Mouse (Mus musculus): ENCODE results near the gene Treml2. TPM values are rescaled to one million over a fixed set of nuclear protein-coding genes. Genes with fewer than 3 reads are reported as not detected.
A peak's percentile ranks its signal among the peaks of the same experiment; 100 is the strongest.

Treml2 gene
- 0.37 and 0.52 TPM in 2 replicates for polyA plus RNA-seq (2015; fragmentation: Nextera tagmentation; extraction: Ambion mirVana)

- WGBS: 27% methylated on average over 3 of the region's 4 CpGs
- Histone ChIP-seq H3K36me3 (no peaks in the 10 kb centered on the region), H3K4me2 (peak within 1 kb of the TSS; percentile 51), H3K9me3 (no peaks in the 10 kb centered on the region), H3K9ac (0 out of 2 replicates have a peak within 1 kb of the TSS, but pooled peaks have one; percentile 8), H3K4me1 (no peaks in the 10 kb centered on the region; the same call in 1 of the 2 replicates), H3K27me3 (replicated peaks) (no peaks in the 10 kb centered on the region), H3K27ac (replicated peaks) (peak within 1 kb of the TSS; percentile 32; the same call in 1 of the 2 replicates), H3K4me3 (peak within 1 kb of the TSS; percentile 33)
- ATAC-seq (ENCODE audit: extremely low read depth, insufficient number of reproducible peaks, low FRiP score, low TSS enrichment): peak; percentile 77
Measured at GRCm38 (mm10) chr17:48299203-48299602, at the start of gene Treml2. TSS of gene Treml2 (plus strand) at chr17:48299498.

GRCm38 (mm10) chr17:48249501-48249900 lies 49.8 kb upstream of the Treml2 start:
- no peak overlapping the region for H3K27ac ChIP-seq (replicated peaks)
- WGBS: 72% methylated on average over 11 of the region's 11 CpGs
- H3K4me3 ChIP-seq: no peak overlapping the region
- no peak overlapping the region for H3K4me2 ChIP-seq
- H3K27me3 ChIP-seq (replicated peaks): no peaks in the 10 kb centered on the region
- no peaks in the 10 kb centered on the region for H3K4me1 ChIP-seq
- no peaks in the 10 kb centered on the region for H3K36me3 ChIP-seq
- H3K9ac ChIP-seq: no peak overlapping the region
- ATAC-seq (ENCODE audit: extremely low read depth, insufficient number of reproducible peaks, low FRiP score, low TSS enrichment): no peak
- H3K9me3 ChIP-seq: no peaks in the 10 kb centered on the region

GRCm38 (mm10) chr17:48250631-48251030 lies 48.7 kb upstream of the Treml2 start:
- H3K4me3 ChIP-seq: no peak overlapping the region
- no peak overlapping the region for H3K9ac ChIP-seq
- H3K9me3 ChIP-seq: no peaks in the 10 kb centered on the region
- no peak overlapping the region for H3K27ac ChIP-seq (replicated peaks)
- H3K36me3 ChIP-seq: no peaks in the 10 kb centered on the region
- no peak overlapping the region for H3K4me2 ChIP-seq
- ATAC-seq (ENCODE audit: extremely low read depth, insufficient number of reproducible peaks, low FRiP score, low TSS enrichment): no peak
- no peaks in the 10 kb centered on the region for H3K27me3 ChIP-seq (replicated peaks)
- no peaks in the 10 kb centered on the region for H3K4me1 ChIP-seq
- WGBS: 88% methylated on average over 7 of the region's 7 CpGs

- Histone ChIP-seq H3K4me3 (no peak overlapping the region), H3K27ac (replicated peaks) (no peak overlapping the region), H3K4me1 (no peaks in the 10 kb centered on the region), H3K36me3 (no peaks in the 10 kb centered on the region), H3K27me3 (replicated peaks) (no peaks in the 10 kb centered on the region), H3K9ac (no peak overlapping the region), H3K9me3 (peaks cover 9% of the 10 kb centered on the region; the same call in 1 of the 2 replicates), H3K4me2 (no peak overlapping the region)
- no peak for ATAC-seq (ENCODE audit: extremely low read depth, insufficient number of reproducible peaks, low FRiP score, low TSS enrichment)
Measured at GRCm38 (mm10) chr17:48256575-48256974, 42.7 kb upstream of the Treml2 start.

- 80% methylated on average over 2 of the region's 2 CpGs for WGBS
- H3K27ac ChIP-seq (replicated peaks): no peak overlapping the region
- H3K4me2 ChIP-seq: no peak overlapping the region
- no peak overlapping the region for H3K9ac ChIP-seq
- peaks cover 9% of the 10 kb centered on the region; the same call in 1 of the 2 replicates for H3K9me3 ChIP-seq
- H3K27me3 ChIP-seq (replicated peaks): no peaks in the 10 kb centered on the region
- ATAC-seq (ENCODE audit: extremely low read depth, insufficient number of reproducible peaks, low FRiP score, low TSS enrichment): no peak
- no peaks in the 10 kb centered on the region for H3K4me1 ChIP-seq
- H3K36me3 ChIP-seq: no peaks in the 10 kb centered on the region
- no peak overlapping the region for H3K4me3 ChIP-seq
Measured at GRCm38 (mm10) chr17:48261868-48262267, 37.4 kb upstream of the Treml2 start.

GRCm38 (mm10) chr17:48263741-48264362 lies 35.4 kb upstream of the Treml2 start, which contains the start of gene Treml4:
TSS of gene Treml4 (plus strand) at chr17:48264295.
- H3K27ac ChIP-seq (replicated peaks): no peak within 1 kb of the TSS
- no peak within 1 kb of the TSS for H3K9ac ChIP-seq
- no peaks in the 10 kb centered on the region for H3K36me3 ChIP-seq
- peaks cover 9% of the 10 kb centered on the region; the same call in 1 of the 2 replicates for H3K9me3 ChIP-seq
- H3K27me3 ChIP-seq (replicated peaks): no peaks in the 10 kb centered on the region
- 88% methylated on average over 3 of the region's 3 CpGs for WGBS
- peak within 1 kb of the TSS; percentile 13; the same call in 1 of the 2 replicates for H3K4me2 ChIP-seq
- no peaks in the 10 kb centered on the region for H3K4me1 ChIP-seq
- ATAC-seq (ENCODE audit: extremely low read depth, insufficient number of reproducible peaks, low FRiP score, low TSS enrichment): no peak
- H3K4me3 ChIP-seq: no peak within 1 kb of the TSS

GRCm38 (mm10) chr17:48264662-48265061 lies 34.6 kb upstream of the Treml2 start:
- Histone ChIP-seq H3K4me2 (peak overlapping the region; percentile 13; the same call in 1 of the 2 replicates), H3K9me3 (0 out of 2 replicates have a peak, but pooled peaks cover under 1% of the 10 kb centered on the region), H3K27ac (replicated peaks) (no peak overlapping the region), H3K36me3 (no peaks in the 10 kb centered on the region), H3K9ac (no peak overlapping the region), H3K27me3 (replicated peaks) (no peaks in the 10 kb centered on the region), H3K4me3 (no peak overlapping the region), H3K4me1 (no peaks in the 10 kb centered on the region)
- WGBS: 79% methylated on average over 7 of the region's 7 CpGs
- peak; percentile 55 for ATAC-seq (ENCODE audit: extremely low read depth, insufficient number of reproducible peaks, low FRiP score, low TSS enrichment)

- no peaks in the 10 kb centered on the region for H3K4me1 ChIP-seq
- H3K4me2 ChIP-seq: no peak overlapping the region
- H3K27me3 ChIP-seq (replicated peaks): no peaks in the 10 kb centered on the region
- no peaks in the 10 kb centered on the region for H3K9me3 ChIP-seq
- H3K4me3 ChIP-seq: no peak overlapping the region
- WGBS: 56% methylated on average over 2 of the region's 2 CpGs
- H3K36me3 ChIP-seq: no peaks in the 10 kb centered on the region
- H3K9ac ChIP-seq: no peak overlapping the region
- H3K27ac ChIP-seq (replicated peaks): no peak overlapping the region
- ATAC-seq (ENCODE audit: extremely low read depth, insufficient number of reproducible peaks, low FRiP score, low TSS enrichment): no peak
Measured at GRCm38 (mm10) chr17:48266138-48266537, 33.2 kb upstream of the Treml2 start.

- H3K4me3 ChIP-seq: no peak overlapping the region
- H3K27me3 ChIP-seq (replicated peaks): no peaks in the 10 kb centered on the region
- no peak for ATAC-seq (ENCODE audit: extremely low read depth, insufficient number of reproducible peaks, low FRiP score, low TSS enrichment)
- H3K4me2 ChIP-seq: no peak overlapping the region
- H3K27ac ChIP-seq (replicated peaks): no peak overlapping the region
- no peak overlapping the region for H3K9ac ChIP-seq
- H3K36me3 ChIP-seq: no peaks in the 10 kb centered on the region
- H3K9me3 ChIP-seq: no peaks in the 10 kb centered on the region
- WGBS: 35% methylated on average over 2 of the region's 2 CpGs
- no peaks in the 10 kb centered on the region for H3K4me1 ChIP-seq
Measured at GRCm38 (mm10) chr17:48266610-48267304, 32.5 kb upstream of the Treml2 start.

- WGBS: 86% methylated on average over 1 of the region's 1 CpGs
- Histone ChIP-seq H3K27ac (replicated peaks) (no peak overlapping the region), H3K9ac (no peak overlapping the region), H3K27me3 (replicated peaks) (no peaks in the 10 kb centered on the region), H3K36me3 (no peaks in the 10 kb centered on the region), H3K9me3 (no peaks in the 10 kb centered on the region), H3K4me1 (no peaks in the 10 kb centered on the region), H3K4me2 (no peak overlapping the region), H3K4me3 (no peak overlapping the region)
- ATAC-seq (ENCODE audit: extremely low read depth, insufficient number of reproducible peaks, low FRiP score, low TSS enrichment): no peak
Measured at GRCm38 (mm10) chr17:48267591-48267990, 31.7 kb upstream of the Treml2 start.

GRCm38 (mm10) chr17:48268276-48268675 lies 31.0 kb upstream of the Treml2 start:
- no peak overlapping the region for H3K9ac ChIP-seq
- H3K9me3 ChIP-seq: no peaks in the 10 kb centered on the region
- H3K27ac ChIP-seq (replicated peaks): no peak overlapping the region
- no peak overlapping the region for H3K4me3 ChIP-seq
- no peak for ATAC-seq (ENCODE audit: extremely low read depth, insufficient number of reproducible peaks, low FRiP score, low TSS enrichment)
- no peaks in the 10 kb centered on the region for H3K36me3 ChIP-seq
- H3K27me3 ChIP-seq (replicated peaks): no peaks in the 10 kb centered on the region
- no peak overlapping the region for H3K4me2 ChIP-seq
- no peaks in the 10 kb centered on the region for H3K4me1 ChIP-seq
